Mouse (Mus musculus) ES-Bruce4 (cell line): Measurements from ENCODE around the gene Kmt5c.

Experiments
- EP300 ChIP-seq: IDR thresholded peaks from 2 replicates; pipeline ENCODE4 v1.6.1; 2011; ENCODE audit warnings: low read depth, low read length; ENCODE audit not compliant: insufficient read depth
- POLR2A ChIP-seq: IDR thresholded peaks from one replicate; pipeline ENCODE4 v1.8.1; 2011; ENCODE audit warnings: low read length; ENCODE audit not compliant: insufficient read depth

DNA sequence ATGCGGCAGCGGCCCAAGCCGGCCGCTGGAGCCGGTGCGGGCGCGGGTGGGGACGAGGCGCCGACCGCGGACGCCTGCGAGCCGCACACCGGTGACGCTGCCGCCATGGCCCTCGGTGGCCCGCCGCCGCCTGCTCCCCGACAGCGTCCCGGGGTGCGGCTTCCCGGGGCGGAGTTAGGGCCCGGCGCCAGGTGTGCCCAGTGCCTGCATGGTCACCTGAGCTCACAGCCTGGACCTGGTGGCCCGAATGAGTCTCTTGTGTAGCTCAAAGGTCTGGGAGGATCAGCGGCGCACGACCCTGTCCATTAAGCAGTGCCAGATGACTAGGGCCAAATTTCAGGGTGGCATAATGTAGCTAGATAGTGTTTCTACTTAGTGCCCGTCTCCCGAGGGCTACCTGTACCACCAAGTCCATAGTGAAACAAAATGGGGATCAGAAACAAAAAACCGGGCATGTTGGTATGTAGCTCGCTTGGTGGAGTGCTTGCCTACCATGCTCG, 49.6 kb downstream of the Kmt5c start, which contains the start of gene Tmem238:
- TF ChIP-seq EP300 (no peak), POLR2A (peak; percentile 23)
